Mouse (Mus musculus) thymus, postnatal 0 days (tissue): Measurements from ENCODE around the gene Dok3. TPM values are rescaled to one million over a fixed set of nuclear protein-coding genes. Genes with fewer than 3 reads are reported as not detected.

Source experiments
- DNase-seq: peaks from one replicate; pipeline ENCODE4 v3.0.0-alpha.2; 2015; ENCODE audit warnings: low spot score
- polyA plus RNA-seq: library from polyadenylated mRNA; unstranded; fragments of >200 nt; fragmentation: Nextera tagmentation; extraction: Ambion mirVana; gene quantifications from 2 replicates; pipeline ENCODE4 v1.2.1, GENCODE M21; 2015

Gene Dok3
- polyA plus RNA-seq, 1 experiment from 2014 or later, result 2.6 TPM

DNA sequence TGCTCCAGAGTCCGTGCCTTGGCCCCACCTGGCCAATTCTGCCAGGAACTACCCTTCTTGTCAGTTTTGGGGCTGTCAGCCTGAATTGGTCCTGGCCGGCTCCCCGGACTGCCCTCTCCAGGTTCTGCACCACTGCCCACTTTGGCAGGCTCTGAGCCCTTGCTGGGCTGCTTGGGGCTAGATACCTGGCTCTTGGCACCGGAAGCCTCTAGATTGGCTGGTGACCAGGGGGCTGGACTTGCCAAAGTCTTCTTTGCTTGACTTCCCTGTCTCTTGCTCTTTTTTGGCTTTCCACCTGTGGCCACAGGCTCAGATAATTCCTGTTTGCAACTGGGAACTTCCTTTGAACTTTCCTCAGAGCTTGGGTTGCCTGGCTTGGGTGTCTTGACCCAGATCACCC lies 13.8 kb upstream of the Dok3 start:
- DNase-seq, result no peak

DNA sequence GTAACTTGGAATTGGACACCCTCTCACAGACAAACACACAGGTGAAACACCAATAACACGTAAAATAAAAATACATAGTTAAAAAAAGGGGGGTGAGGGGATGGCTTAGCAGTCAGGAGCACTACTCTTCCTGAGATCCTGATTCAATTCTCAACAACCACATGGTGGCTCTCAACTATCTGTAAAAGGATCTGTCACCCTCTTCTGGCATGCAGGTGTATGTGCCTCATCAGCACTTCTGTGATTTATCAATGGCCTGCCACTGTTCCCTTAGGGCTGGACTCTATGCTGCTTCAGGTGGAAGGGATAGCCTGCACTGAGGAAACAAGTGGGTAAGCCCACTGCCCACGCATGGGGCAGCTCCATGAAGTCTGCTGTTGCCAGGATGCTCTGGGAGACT lies 11.8 kb upstream of the Dok3 start:
- DNase-seq, result no peak

DNA sequence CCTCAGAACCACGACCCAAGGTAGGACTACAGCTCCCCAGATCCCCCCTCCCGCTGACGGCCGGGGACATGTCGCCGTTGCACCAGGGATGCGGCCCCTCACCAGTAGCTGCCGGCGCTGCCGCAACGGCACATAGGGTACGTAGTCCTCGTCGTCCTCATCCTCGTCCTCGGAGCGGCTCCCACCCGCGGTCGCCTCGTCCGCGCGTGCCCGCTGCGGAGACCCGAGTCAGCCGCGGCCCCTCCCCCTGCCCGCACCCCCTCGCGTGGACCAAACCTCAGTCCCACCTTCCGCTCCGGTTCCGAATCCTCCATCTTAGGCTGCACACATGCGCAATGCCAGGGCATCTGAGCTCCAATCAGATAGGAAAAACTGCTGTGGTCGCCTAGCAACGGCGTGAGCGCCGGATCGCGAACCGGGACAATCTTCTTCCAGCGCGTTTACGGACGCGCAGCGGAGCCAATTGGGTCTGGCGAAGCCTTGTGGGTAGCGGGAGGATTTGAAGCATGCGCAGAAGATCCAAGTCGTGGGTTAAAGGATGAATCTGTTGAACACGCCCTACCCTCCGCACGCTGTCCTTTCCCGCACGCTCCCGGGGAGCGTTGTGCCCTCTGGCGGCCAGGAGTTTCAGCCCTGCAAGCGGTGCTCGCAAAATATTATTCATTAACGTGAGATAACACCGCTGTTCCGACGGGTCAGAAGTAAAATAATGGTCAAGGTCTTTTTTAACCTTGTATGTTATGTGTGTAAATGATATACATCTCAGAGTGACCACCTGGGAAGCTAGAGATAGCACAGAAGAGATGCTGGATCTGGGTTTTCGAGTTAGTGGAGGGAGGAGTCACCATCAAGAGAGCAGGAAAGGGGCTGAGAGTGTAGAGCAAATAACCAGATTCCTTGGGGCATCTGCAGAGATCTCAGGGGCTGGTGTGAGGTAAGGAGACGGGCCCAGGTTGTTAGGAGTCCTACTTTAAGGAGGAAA lies 7.4 kb upstream of the Dok3 start, which contains the start of gene Ddx41:
Ddx41 (minus strand) TSS at position 465 of the 982 bp plus-strand sequence.
- DNase-seq, result peak; percentile 99

- DNase-seq, result no peak
These were observed 6.7 kb upstream of the Dok3 start for GRCm38 (mm10) chr13:55535796-55536193.

DNA sequence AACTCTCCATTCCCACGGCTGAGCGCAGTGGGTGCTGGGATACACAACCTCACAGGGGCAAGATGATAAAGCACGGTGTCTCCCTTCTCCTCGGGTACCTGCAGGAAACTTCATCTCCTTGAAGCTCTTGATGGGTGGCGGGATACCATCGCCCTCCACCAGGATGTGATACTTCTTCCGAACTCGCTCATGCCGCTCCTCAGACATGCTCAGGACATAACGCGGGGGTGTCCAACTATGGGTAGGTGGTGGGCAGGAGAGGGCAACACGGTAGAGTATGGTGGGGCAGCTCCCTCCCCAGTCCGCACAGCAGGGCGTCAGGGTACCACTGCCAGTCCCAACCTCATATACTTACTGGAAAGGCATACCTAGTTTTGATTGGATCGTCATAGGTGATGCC lies 6.1 kb upstream of the Dok3 start:
- DNase-seq, result no peak

DNA sequence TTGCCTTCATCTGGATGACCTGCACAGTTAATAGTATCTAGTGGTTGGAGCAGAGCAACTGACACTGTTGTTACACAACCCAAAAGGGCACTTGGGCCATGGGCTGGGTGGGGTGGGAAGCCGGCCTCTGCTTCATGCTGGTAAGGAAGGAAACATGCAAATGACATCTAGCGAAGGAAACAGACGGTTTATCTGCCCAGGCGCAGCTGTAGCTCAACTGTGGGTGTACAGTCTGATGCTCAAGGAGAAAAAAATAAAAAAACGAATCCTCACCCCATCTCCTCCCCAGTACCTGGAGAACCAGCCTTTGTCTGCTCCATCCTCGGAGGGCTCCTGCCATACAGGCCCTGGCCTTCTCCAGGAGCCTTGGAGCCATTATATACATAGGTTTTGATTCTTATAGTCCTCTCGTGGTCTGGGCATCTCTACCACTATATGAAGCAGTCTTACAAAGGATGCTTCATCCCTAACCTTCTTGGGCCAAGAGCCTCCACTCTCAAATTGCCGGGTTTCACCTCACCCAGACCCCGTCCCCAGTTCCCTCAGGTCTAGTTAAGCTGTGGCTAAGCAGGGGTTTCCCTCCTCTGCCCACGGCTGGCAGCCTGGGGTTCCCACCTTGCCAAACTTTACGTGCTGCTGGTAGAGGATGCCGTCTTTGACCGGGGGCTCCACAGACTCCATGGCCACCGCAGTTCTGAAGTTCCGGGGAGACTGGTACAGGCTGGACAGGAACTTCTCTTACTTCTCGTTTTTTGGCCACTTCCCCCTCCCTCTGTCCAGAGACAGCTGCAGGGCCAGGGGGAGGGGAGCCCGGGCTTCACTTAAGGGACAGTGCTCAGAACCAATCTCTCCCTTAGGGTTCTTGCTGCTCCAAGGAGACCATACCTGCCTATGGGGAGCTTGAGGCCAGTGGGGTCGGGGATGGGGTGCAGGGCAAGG lies 993 bp downstream of the Dok3 start:
- DNase-seq, result no peak

DNA sequence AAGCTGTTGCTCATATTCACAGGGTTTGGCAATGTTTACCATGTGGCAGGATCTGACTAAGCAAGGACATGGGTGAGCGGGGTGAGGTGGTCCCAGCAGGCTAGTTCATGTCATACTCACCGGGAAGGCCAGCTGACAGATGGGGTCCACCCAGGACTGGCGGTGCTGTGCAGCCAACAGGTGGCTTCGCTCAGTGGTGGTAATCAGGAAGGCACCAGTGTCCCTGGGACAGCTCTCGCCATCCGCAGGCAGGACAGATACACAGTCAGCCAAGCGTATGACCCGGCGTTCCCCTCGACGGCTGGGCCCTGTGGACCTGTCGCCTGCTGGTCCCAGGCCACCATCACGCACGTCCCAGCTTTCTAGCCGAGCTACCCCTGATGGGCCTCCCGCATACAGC lies 1.9 kb downstream of the Dok3 start:
- DNase-seq, result no peak

DNA sequence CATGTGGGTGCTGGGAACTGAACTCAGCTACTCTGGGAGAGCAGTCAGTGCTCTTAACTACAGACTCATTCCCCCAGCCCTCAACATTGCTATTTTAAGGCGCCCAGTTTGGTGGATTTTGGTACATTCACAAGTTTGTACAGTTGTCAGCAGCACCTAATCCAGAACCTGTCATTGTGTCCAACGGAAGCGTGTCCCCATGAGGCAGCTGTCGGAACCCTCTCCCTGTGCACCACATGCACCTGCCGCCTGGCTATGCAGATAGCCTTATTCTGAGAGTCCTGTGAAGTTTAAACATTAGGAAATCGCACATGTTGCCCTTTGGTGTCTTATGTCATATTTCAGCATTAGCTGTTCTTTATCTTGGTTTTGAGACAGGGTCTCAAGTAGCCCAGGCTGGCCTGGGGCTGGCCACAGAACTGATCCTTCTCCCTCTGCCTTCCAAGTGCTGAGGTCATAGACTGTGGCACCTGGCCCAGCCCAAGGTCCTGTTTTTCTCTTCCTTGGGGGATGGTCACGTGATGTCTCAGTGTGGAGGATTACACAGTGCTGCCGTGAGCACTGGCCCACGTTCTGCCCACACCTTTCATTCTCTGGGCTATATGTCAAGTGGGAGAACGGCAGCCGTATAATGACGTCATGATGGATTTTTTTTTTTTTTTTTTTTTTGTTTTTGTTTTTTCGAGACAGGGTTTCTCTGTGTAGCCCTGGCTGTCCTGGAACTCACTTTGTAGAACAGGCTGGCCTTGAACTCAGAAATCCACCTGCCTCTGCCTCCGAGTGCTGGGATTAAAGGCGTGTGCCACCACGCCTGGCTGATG lies 3.2 kb downstream of the Dok3 start:
- no peak for DNase-seq

GRCm38 (mm10) chr13:55523951-55524600 lies 5.0 kb downstream of the Dok3 start:
- DNase-seq, result no peak

- no peak for DNase-seq
These were observed 5.8 kb downstream of the Dok3 start for GRCm38 (mm10) chr13:55523278-55523677.

GRCm38 (mm10) chr13:55522730-55523129 lies 6.4 kb downstream of the Dok3 start:
- DNase-seq, result no peak

GRCm38 (mm10) chr13:55519606-55520005 lies 9.5 kb downstream of the Dok3 start:
- no peak for DNase-seq

GRCm38 (mm10) chr13:55516955-55517354 lies 12.1 kb downstream of the Dok3 start:
- DNase-seq, result peak; percentile 82

GRCm38 (mm10) chr13:55513828-55514227 lies 15.3 kb downstream of the Dok3 start:
- no peak for DNase-seq

GRCm38 (mm10) chr13:55513111-55513748 lies 15.9 kb downstream of the Dok3 start, which contains the start of gene Pdlim7:
Gene Pdlim7, minus strand, starts transcription at chr13:55513676.
- DNase-seq, result peak; percentile 85

DNA sequence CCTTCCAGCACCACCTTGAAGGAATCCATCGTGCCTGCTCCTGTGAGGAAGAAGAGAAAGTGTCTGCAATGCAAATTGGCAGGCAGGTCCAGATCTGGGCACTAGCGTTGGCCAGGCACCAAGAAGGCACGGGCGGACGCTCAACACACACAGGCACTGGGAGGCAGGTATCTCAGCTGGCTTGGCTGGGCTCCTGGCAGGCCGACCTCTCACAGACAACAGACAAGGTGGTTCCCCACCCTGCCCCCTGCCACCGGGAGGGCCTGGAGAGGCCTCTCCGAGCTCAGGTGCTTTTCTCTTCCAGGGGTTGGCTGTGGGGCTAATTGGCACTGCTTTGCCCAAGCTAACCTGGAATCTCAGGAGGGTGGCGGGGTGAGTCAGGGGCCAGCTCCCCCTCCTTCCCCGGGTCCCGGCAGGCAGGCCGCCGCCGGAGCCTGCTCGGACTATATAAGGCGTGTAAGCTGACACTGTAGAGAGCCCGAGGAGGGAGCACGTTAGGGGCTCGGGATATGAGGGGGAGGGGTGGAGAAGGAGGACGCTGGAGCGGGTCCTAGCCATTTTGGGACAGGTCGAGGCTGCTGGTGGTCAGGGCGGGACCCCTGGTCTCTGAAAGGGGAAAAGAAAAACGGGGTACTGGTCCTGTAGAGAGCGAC lies 16.6 kb downstream of the Dok3 start:
- peak; percentile 26 for DNase-seq

DNA sequence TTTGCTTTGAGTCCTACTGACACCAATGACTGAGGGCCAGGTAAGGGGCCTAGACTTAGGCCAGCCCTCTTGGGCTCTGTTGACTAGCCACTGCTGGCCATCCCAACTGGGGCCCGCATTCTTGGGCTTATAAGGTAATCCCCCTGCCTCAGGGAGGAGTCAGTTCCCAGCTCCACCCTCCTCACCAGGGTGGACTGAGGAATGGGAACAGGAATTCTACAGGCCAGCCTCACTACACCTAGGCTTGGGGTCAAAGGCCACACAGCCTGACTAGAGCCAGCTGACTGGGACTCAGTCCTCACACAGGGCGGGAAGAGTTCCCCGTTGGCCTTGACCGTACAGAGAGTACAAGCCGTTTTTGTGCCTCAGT lies 17.6 kb downstream of the Dok3 start:
- no peak for DNase-seq

- no peak for DNase-seq
These were observed 18.2 kb downstream of the Dok3 start for GRCm38 (mm10) chr13:55510668-55511491.

DNA sequence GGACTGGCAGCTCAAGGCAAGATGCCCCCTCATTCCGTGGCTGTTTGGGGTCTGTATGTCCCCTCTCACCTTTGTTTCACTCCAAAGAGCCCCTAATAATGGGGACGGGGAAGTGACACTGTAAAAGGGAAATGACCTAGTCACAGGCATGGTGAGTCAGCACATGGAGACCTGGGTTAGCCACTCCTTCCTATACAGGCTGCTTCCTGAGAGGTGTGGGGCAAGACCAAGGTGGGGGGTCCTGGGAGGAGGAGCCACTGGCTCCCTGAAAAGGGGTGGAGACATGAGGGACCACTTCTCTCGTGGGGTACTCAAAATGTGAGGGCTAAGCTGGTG lies 18.8 kb downstream of the Dok3 start:
- DNase-seq, result no peak
